Mouse (Mus musculus): ENCODE results near the gene Sept5. TPM values are rescaled to one million over a fixed set of nuclear protein-coding genes. Genes with fewer than 3 reads are reported as not detected.

Gene Sept5
- total RNA-seq, 2 experiments from 2014 or later, result 14.2 to 24.3 TPM

DNA sequence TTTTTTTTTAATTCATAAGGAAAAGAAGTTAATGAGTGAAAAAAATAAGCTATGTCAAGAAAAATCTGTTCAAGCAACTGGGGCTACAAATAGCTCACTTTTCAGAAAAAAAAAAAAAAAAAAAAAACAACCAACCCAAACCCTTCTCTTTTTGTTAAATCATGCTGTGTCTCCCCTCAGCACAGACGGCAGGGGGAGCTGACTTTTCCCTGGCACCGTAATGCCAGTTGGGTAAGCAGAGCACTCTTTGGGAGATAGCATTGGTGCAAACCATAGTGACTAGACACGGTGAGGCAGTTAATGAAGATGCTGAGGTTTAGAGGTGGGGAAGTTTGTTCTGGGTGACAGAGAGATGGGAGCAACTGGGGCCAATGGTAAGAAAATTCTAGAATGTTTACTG is 2.3 kb upstream of the Sept5 start:
- no peak for DNase-seq

DNA sequence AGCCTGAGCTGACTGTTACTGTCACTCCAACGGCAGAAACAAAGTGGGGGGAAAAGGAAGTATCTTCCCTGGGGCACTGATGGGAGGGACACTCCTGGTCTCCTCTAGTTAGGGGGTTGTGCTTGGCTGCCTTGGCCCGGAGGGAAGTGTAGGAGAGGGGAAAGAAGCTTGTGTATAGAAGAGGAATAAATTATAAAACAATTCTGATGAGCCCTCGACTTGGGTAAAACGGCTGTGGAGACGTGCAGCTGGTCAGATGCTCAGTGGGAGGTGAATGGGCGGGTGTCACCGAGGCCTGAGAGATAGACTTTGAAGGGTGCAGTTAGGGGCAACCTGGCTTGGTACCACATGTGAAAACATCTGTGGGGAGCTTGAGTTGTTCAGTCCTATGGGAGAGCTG is 1.4 kb upstream of the Sept5 start:
- no peak for DNase-seq

DNA sequence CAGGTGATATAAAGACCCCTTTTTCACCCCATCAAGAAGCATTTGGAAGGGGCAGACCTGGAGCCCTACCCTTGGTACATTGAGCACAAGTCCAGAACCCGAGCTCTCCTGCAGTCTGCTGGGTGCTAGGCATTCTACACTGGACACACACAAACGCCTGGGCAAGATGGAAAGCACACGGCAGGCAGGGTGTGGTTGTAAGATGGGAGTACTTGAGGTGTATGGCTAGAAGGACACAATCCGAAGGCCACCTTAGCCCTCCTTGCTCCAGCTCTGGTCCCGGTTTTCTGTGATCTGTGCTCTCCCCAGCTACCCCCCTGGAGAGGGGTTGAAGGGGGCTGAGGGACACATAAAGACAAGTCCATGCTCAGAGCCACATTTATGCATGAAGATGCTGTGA is 537 bp upstream of the Sept5 start:
- no peak for DNase-seq

DNA sequence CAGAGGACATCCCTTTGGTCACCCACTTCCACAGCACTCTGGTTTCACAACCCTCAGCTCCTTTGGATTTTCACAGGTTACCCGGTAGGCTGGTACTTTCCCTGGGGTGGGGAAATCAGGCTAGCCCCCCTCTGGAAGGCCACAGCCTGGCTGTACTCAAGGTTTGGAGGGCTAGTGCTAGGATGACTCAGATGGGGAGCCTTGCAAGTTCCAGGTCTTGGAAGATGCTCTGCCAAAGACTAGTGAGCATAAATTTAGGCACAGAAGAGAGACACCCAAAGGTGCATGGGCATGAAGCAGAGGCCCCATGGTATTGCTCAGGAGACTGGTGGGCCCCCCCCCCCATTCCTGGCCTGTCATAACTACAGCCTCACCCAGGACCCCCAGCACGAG is 810 bp downstream of the Sept5 start:
- DNase-seq, result no peak

DNA sequence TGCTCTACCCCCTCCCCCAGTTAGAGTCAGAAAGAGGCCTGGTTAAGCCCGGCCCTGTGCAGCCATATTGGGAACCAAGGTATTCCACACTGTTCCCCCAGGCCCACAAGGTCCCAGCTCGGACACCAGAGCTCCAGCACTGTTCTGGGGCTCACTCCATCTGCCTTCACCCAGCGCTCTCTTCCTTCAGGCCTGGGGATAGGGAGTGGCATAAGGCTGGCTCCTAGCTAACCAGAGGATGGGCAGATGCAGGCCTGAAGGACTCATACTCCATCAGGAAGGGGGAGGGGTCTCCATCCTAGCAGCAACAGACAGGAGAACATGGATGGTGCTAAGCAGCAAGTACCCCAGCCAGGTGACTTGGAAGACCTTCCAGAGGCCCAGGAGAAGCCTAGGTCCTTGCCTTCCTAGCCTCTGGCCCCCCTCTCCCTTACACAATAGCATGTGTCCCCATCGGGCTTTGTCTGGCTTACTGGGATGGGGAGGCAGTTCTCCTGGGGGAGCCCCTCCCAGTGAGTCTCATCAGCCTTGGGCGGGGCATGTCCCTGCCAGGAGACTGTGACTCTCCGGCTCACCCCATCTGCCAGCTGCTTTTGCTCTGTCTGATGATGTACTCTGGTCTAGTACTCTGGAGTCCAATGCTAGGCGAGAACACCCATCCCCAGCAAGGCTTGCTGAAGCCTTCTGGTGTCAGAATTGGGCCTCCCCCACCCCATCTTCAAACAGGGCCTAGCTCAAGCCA is 1.4 kb downstream of the Sept5 start:
- no peak for DNase-seq

DNA sequence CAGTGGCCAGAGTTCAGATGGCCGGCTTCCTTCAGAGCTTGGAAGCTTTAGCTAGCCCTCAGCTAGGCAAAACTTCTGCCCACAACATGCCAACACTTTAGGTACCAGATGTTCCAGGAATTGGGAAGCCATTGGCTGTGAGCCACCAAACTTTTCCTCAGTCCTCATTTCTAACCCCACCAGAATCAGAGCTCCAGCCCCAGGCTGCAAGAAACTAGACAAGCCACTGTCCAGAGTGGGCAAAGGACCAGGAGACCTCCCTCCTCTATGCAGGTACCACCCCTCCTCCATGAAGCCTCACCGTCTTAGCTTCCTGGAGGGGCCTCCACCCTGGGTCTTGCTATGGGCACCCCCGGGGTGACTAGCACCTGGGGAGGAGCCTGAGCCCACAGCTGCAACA is 2.6 kb downstream of the Sept5 start:
- DNase-seq, result no peak

DNA sequence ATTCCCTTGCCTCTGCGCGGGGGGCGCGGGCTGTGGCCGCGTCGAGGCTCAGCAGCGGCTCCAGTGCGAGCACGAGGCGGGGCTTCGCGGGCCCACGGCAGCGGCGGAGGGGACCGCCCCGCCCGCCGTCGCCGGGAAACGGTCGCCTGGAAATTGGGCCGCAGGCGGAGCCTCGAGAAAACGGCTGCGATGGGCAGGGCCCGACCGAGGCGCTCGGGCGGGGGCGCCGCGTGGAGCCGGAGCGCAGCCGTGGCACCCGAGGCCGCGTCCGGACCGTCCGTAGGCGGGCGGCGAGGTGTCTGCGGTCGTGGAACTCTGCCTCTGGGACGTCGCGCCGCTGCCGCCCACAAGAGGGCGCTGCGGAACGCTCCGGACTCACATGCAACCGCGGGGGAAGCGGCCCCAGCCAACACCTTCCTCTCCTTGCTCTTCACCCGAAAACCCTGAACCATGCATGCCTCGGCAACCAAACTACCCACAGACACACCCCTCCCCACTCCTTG is 3.3 kb downstream of the Sept5 start, which contains the start of gene Gm49601:
TSS of gene Gm49601 (minus strand) at position 52 of the 503 bp plus-strand sequence.
- peak; percentile 91 for DNase-seq

DNA sequence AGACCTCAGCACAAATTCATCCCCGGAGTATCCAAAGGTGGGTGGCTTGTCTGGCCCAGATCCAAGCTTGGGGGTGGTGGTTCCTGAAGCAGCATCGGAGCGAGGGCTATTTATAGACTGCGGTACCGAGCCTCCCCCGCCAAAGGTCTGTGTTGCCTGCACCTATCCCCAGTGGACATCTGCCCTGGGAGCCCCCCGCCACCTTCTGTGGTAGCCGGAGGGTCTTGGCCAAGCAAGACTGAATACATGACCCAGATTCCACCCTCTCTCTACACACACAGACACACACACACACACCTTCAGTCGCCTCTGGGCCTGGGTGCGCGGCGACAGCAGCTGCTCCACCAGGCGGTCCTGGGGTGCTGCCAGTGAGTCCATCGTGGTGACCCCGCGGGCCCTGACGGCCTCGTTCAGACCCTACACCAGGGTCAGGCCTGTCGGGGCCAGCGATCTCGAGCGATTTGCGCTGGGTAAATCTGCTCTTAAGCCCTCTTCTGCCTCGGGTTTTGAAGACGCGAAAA is 3.9 kb downstream of the Sept5 start:
- no peak for DNase-seq

DNA sequence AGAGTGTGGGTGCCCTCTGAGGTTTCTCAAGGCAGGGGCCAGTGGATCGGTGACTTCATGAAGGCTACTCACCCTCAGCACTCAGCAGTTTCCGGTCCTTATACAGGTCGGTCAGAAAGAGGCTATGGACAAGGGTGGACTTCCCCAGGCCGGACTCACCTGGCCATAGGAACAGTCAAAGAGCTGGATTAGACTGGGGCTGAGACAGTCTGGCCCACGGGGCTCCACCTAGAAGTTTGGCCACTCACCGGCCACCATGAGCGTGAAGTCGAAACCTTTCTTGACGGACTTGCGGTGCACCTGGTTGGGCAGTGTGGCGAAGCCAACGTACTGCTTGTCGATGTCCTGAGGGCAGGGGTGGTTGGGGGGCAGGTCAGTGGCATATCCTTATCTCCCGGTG is 4.7 kb downstream of the Sept5 start:
- no peak for DNase-seq

DNA sequence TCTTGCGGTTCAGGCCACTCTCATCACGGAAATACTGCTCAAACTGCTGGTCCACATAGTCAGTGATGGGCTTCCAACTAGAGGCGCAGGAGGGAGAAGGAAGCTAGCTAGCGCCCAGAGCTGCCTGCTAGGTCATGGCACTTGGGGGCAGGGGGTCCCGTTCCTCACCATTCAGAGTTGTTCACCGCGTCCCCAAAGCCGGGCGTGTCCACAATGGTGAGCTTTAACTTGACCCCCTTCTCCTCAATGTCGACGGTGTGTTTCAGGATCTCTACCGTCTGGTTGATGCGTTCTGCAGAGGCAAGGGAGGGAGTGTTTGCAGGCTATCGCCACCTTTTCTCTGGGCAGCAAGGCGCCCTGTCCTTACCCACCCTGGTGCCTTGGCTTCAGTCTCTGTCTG is 5.1 kb downstream of the Sept5 start:
- no peak for DNase-seq

DNA sequence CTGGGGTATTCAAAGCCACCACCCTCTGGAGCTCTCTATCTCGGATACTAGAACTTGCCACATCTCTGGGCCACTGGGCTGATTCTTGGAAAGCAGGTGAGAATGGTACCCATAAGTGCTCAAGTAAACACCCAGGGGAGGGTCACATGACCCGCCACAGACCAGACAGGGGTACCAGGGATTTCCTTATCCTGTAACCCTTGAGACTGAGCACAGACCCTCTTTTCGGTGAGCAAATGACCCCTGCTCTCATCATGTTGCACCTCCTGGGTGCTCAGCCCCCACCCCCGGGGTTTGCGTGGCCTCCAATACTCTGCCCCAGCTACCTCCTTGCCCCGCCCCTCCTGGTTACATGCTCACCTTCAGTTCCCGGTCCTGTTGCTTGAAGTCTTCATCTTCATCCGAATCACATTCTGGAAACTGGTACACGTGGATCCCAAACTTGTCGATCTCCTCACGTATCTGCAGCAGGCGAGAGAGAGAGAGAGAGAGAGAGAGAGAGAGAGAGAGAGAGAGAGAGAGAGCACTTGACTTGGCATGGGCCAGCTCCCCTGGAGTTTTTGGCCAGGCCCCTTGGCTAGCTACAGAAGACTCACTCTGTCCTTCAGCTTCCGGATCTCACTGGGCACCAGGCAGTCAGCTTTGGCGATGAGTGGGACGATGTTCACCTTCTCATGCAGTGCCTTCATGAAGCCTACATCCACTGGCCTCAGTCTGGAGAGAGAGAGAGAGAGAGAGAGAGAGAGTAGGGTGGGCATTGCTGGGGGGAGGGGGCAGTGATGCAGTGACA is 5.8 kb downstream of the Sept5 start:
- no peak for DNase-seq

DNA sequence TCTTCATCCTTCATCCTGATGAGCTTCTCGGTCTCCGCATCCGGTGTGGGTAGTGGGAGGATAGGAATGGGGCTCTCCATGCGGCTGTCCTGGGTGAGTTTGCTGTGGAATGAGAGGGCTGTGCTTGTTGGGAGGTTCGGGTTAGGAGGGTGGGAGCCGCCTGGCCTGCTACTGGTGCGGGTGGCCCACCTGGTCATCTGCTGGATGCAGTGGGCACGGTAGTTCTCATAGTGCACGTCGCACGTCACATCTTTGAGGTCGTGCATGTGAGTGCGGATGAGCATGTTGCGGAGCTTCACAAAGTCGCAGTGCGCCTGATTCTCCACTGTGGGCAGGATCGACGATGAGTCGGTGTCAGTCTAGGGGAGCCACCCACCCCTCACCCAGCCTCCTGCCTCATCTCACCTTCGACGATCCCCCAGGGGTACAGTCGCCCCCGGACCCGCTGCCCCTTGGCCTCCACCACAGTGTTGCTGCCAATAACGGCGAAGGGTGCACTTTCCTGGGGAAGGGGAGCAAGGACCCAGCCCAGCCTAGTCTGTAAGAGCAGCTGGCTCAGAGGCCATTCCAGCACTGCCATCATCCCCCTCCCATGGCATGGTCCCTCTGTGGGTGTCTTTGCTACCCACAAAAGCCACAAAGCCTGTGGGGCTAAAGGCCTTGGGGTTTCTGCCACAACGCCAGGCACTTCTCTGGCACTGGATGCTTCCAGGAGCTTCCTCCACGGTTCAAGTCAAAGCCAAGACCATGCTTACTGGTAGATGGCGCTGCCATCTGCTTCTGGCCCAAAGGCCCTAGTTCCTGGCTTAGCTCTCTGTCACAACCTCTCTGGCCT is 6.6 kb downstream of the Sept5 start:
- no peak for DNase-seq

DNA sequence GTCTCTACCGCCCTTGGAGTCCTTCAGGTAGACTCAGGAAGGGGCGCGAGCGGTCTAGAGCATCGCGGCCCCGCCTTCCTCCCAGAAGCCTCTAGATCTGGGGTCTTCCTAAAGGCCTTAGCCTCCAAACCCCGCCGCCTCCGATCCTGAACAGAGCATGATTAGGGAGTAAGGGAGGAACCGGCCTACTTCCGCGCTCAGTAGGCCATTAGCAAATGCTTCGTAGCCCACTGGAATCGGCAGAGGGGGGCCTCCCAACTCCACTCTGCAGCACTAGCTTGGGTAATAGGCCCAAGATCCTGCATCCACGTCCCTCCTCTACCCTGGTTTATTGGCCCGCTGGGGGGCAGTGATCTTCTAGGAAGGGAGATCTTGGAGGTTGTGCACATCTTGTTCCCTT is 7.7 kb downstream of the Sept5 start, which contains the start of gene Gp1bb:
TSS of gene Gp1bb (minus strand) at position 385 of the 400 bp plus-strand sequence.
- DNase-seq, result no peak

DNA sequence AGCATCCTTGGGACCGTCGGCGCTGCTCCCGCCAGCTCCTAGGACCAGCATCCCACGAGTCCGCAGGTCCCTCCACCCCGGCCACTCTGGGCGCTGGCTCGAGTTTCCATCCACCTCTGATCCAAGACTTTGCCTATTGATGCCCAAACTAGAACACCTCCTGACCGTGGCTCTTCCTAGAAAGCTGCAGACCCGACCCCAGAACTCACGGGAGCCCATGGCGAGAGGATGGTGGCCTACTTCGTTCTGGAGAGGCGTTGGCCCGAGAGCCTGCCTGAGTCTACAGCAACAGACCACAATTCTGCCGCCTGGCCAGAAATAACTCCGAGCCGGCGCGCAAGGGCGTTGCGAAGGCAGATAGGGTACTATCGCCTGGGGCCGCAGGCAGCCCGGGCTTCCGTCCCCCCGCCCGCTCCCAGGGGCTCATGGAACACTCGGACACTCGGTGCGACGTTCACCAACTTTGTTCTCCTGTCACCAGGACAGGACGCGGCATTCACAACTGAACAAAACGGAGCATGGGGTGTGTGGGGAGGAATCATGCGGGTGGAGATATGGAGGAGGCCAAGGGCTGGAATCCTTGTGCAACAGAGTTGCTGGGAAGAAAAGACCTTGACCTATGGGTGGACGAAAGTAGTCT is 8.3 kb downstream of the Sept5 start:
- DNase-seq, result no peak

DNA sequence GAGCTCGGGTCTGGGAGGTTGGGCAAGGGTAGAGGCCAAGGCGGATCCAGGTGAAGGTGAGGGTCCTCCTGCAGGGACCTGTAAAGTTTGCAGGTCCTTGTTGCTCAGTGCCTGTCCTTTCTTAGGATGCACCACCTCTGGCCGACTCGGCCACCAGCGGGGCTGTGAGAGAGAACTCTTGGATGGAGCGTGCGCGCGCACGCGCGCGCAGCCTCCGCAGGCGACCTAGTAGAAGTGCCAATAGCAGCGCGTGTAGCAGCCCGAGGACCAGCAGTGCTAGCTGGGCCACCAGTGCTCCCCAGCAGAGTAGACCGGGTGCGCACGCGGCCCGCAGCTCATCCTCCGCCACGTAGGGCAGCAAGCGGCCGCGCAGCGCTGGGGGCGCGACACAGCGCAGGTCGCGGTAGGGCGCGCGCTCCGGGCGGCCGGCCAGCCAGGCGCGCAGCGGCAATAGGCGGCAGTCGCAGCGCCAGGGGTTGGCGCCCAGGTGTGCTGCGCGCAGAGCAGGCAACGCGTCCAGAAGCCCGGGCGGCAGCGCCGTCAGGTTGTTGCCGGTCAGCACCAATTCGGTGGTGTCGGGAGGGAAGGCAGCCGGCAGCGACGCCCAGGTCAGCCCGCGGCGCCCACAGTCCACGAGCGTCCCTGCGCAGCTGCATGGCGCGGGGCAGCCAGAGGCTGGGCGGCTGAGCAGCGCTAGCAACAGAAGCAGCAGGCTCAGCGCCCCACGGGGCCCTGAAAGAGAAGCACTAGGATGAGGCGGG is 9.0 kb downstream of the Sept5 start:
- peak; percentile 53 for DNase-seq

DNA sequence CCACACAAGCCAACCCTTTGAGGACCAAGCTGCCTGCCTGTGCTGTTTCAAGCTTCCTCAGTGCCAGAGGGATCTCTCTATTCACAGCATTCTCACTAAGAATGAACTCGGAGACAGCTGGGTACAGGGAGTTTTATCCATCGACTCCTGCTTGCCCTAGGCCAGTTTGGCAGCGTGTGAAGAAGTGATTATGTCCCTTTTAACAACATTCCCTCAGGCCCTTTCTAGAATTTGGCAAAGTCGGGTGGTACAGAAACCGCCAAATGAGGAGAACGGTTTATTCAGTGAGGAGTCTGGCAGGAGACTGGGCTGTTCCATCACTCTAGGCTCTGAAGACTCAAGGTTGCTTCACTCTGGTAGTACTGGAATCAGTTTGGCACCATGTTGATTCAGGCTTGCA is 9.6 kb downstream of the Sept5 start:
- DNase-seq, result no peak

DNA sequence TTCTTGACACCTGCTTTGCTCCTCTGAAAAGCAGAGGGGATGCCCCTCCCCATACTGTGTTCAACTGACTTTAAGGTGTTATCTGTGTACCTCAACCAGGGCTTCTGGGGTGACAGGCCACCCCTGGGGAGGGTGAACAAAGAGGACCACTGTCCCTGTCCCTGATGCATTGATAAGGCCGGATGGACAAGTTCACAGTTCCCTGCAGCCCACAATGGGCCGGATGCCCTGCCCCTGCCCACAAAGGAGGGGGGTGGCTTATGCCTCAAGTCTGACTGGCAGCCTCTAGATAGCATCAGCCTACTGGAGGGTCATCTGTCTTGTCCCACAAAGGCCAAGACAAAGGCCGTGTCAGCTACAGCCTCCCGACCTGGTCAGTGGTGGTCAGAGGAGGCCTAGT is 10.6 kb downstream of the Sept5 start:
- no peak for DNase-seq

DNA sequence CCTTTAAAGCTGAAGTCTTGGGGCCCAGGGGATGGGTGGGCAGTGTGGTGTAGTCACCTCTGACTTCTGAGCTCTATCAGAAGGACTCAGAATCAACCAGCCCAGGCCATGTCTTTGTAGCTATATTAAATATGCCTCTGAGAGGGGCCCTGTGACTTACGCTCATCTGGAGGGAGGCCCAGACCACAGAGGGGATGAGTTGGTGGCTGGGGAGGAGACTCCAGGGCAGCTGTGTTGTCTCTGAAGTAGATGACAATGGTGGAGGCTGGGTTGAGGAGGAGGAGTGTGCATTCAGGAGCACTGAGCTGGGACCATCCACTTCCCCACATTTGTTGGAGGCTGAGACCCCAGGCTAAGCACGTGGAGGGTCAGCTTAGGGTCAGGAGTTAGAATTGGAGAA is 11.5 kb downstream of the Sept5 start:
- DNase-seq, result no peak

DNA sequence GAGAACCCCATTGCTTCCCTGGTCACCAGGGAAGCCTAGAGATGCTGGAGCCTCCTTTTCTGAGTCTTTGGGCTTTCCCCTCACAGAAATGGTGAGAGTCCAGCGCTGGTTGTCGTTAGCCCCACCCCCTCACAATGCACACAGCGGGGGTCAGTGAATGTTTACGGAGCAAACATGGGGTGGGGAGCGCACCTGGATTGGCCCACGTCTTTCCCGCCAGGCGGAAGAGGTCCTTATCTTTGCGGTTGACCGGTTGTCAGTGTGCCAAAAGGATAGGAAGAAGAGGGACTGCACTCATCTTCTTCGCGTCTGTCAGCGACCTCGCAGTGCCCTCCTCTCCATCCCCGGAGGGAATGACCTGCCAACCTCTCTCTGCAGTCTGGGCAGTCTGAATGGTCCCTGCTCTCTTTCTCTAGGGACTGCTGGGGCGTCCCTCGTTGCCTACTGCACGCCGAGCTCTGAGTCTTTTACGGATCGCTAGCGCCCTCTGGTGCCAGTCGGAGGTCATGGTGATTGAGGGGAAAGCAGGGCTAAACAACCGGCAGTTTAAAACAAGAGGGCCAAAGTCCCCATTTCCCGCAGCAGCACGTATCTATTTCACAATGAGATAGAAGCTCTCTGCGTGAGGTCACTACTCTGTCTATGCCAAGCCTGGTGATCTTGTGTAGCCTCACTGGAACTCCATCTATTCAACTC is 12.2 kb downstream of the Sept5 start:
- peak; percentile 93 for DNase-seq

DNA sequence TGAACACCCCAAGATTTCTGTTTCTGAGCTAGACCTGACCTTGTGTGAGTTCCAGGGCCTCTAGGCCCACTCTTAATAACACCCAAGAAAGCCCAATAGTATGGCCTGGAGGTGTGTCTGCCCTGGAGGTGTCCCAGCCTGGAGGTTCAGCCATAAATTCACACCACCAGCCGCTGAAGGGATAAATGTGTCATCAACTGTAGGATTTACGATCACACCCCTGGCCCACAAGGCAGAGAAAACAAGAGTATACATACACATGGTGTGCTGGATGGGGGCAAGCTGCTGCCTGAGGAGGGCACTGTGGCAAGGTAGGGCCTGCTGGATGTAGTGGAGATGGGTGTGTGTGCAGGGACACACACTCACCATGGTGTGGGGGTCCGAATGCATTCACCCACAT is 16.5 kb downstream of the Sept5 start:
- no peak for DNase-seq

All from adrenal gland, postnatal 10 days (tissue).